Mouse (Mus musculus) liver, embryonic 13.5 days (tissue): ENCODE results near the gene Kirrel. TPM values are rescaled to one million over a fixed set of nuclear protein-coding genes. Genes with fewer than 3 reads are reported as not detected.

Experiments
- ATAC-seq: fragments of 200-750 bp; cut with Nextera tagmentation; 2 replicates; pipeline ENCODE4 v1.8.0; 2017; ENCODE audit warnings: low read depth, mild to moderate bottlenecking, moderate number of reproducible peaks, moderate library complexity
- DNase-seq: peaks from one replicate; pipeline ENCODE4 v3.0.0; 2022
- H3K27ac ChIP-seq: fragments of 300-500 bp; sonication (generic); 2 replicates; pipeline ENCODE4 v1.5.1; 2015; ENCODE audit warnings: moderate library complexity, mild to moderate bottlenecking, inconsistent platforms
- H3K27me3 ChIP-seq: fragments of 300-500 bp; sonication (generic); 2 replicates; pipeline ENCODE4 v1.6.1; 2015; ENCODE audit warnings: mild to moderate bottlenecking, inconsistent platforms
- H3K36me3 ChIP-seq: fragments of 300-500 bp; sonication (generic); 2 replicates; pipeline ENCODE4 v1.6.1; 2015; ENCODE audit warnings: mild to moderate bottlenecking, inconsistent platforms
- H3K4me1 ChIP-seq: fragments of 300-500 bp; sonication (generic); replicated peaks from 2 replicates; pipeline ENCODE4 v1.6.1; 2015; ENCODE audit warnings: inconsistent platforms
- H3K4me2 ChIP-seq: fragments of 300-500 bp; sonication (generic); 2 replicates; pipeline ENCODE4 v1.6.1; 2015; ENCODE audit warnings: inconsistent platforms, mild to moderate bottlenecking, moderate library complexity
- H3K4me3 ChIP-seq: fragments of 300-500 bp; sonication (generic); replicated peaks from 2 replicates; pipeline ENCODE4 v1.5.1; 2015; ENCODE audit warnings: mild to moderate bottlenecking, inconsistent platforms
- H3K9ac ChIP-seq: fragments of 300-500 bp; sonication (generic); 2 replicates; pipeline ENCODE4 v1.6.1; 2015; ENCODE audit warnings: mild to moderate bottlenecking, inconsistent platforms
- H3K9me3 ChIP-seq: fragments of 300-500 bp; sonication (generic); replicated peaks from 2 replicates; pipeline ENCODE4 v1.6.1; 2016; ENCODE audit warnings: inconsistent platforms
- WGBS: fragments of 180-500 bp; shearing (Covaris S2); methylation state at CpG from one replicate; pipeline ENCODE4 v1.1.7; 2015; ENCODE audit not compliant: insufficient replicate concordance; 5-methylcytosine and 5-hydroxymethylcytosine counted together
- polyA plus RNA-seq: library from polyadenylated mRNA; unstranded; fragments of >200 nt; fragmentation: Nextera tagmentation; extraction: Ambion mirVana; gene quantifications from 2 replicates; pipeline ENCODE4 v1.2.1, GENCODE M21; 2015

The Kirrel gene
- polyA plus RNA-seq, 1 experiment from 2014 or later, result 1.2 TPM

- no peak overlapping the region for H3K9ac ChIP-seq
- no peak overlapping the region for H3K27ac ChIP-seq
- H3K27me3 ChIP-seq, result no peaks in the 10 kb centered on the region
- ATAC-seq (no peak), DNase-seq (no peak)
- H3K4me3 ChIP-seq, result no peak overlapping the region
- H3K4me1 ChIP-seq, result no peaks in the 10 kb centered on the region
- H3K4me2 ChIP-seq, result no peak overlapping the region
- H3K9me3 ChIP-seq, result no peaks in the 10 kb centered on the region
- WGBS, result 55% methylated on average over 13 of the region's 13 CpGs
- no peaks in the 10 kb centered on the region for H3K36me3 ChIP-seq
Observed at GRCm38 (mm10) chr3:87072612-87073515, 101.7 kb downstream of the Kirrel start.

GRCm38 (mm10) chr3:87072191-87072590, 102.4 kb downstream of the Kirrel start:
- no peak overlapping the region for H3K4me3 ChIP-seq
- no peaks in the 10 kb centered on the region for H3K36me3 ChIP-seq
- no peaks in the 10 kb centered on the region for H3K4me1 ChIP-seq
- WGBS, result 52% methylated on average over 3 of the region's 3 CpGs
- ATAC-seq, result no peak
- no peak overlapping the region for H3K27ac ChIP-seq
- no peak for DNase-seq
- H3K9ac ChIP-seq, result no peak overlapping the region
- no peaks in the 10 kb centered on the region for H3K9me3 ChIP-seq
- no peak overlapping the region for H3K4me2 ChIP-seq
- no peaks in the 10 kb centered on the region for H3K27me3 ChIP-seq

- H3K4me1 ChIP-seq, result no peaks in the 10 kb centered on the region
- no peak for ATAC-seq
- H3K27me3 ChIP-seq, result no peaks in the 10 kb centered on the region
- H3K36me3 ChIP-seq, result no peaks in the 10 kb centered on the region
- H3K9ac ChIP-seq, result no peak overlapping the region
- no peak overlapping the region for H3K4me2 ChIP-seq
- no peaks in the 10 kb centered on the region for H3K9me3 ChIP-seq
- WGBS, result 57% methylated on average over 8 of the region's 8 CpGs
- no peak for DNase-seq
- no peak overlapping the region for H3K4me3 ChIP-seq
- no peak overlapping the region for H3K27ac ChIP-seq
Observed at GRCm38 (mm10) chr3:87067396-87067975, 107.1 kb downstream of the Kirrel start.

GRCm38 (mm10) chr3:87053939-87054338, 120.6 kb downstream of the Kirrel start:
- ATAC-seq (no peak), DNase-seq (no peak)
- no peak overlapping the region for H3K4me2 ChIP-seq
- 38% methylated on average over 1 of the region's 1 CpGs for WGBS
- no peaks in the 10 kb centered on the region for H3K4me1 ChIP-seq
- H3K9ac ChIP-seq, result no peak overlapping the region
- H3K27me3 ChIP-seq, result no peaks in the 10 kb centered on the region
- no peak overlapping the region for H3K27ac ChIP-seq
- no peaks in the 10 kb centered on the region for H3K9me3 ChIP-seq
- H3K36me3 ChIP-seq, result no peaks in the 10 kb centered on the region
- H3K4me3 ChIP-seq, result no peak overlapping the region

GRCm38 (mm10) chr3:87047801-87048200, 126.7 kb downstream of the Kirrel start:
- H3K36me3 ChIP-seq, result no peaks in the 10 kb centered on the region
- H3K27ac ChIP-seq, result no peak overlapping the region
- H3K9me3 ChIP-seq, result no peaks in the 10 kb centered on the region
- 70% methylated on average over 5 of the region's 5 CpGs for WGBS
- no peaks in the 10 kb centered on the region for H3K27me3 ChIP-seq
- H3K4me2 ChIP-seq, result no peak overlapping the region
- H3K9ac ChIP-seq, result no peak overlapping the region
- DNase-seq, result no peak
- no peak overlapping the region for H3K4me3 ChIP-seq
- ATAC-seq, result no peak
- H3K4me1 ChIP-seq, result no peaks in the 10 kb centered on the region

GRCm38 (mm10) chr3:87041733-87042132, 132.8 kb downstream of the Kirrel start:
- Histone ChIP-seq H3K36me3 (no peaks in the 10 kb centered on the region), H3K4me2 (no peak overlapping the region), H3K4me3 (no peak overlapping the region), H3K4me1 (no peaks in the 10 kb centered on the region), H3K27me3 (no peaks in the 10 kb centered on the region), H3K9me3 (no peaks in the 10 kb centered on the region), H3K27ac (no peak overlapping the region), H3K9ac (no peak overlapping the region)
- ATAC-seq (no peak), DNase-seq (no peak)
- WGBS, result 48% methylated on average over 2 of the region's 2 CpGs

- Histone ChIP-seq H3K27me3 (no peaks in the 10 kb centered on the region), H3K36me3 (no peaks in the 10 kb centered on the region), H3K27ac (no peak overlapping the region), H3K9ac (no peak overlapping the region), H3K4me1 (no peaks in the 10 kb centered on the region), H3K4me3 (no peak overlapping the region), H3K4me2 (no peak overlapping the region), H3K9me3 (no peaks in the 10 kb centered on the region)
- ATAC-seq, result no peak
- no peak for DNase-seq
- WGBS, result 64% methylated on average over 6 of the region's 6 CpGs
Observed at GRCm38 (mm10) chr3:87038500-87038899, 136.0 kb downstream of the Kirrel start.

GRCm38 (mm10) chr3:87034061-87034460, 140.5 kb downstream of the Kirrel start:
- 86% methylated on average over 4 of the region's 4 CpGs for WGBS
- DNase-seq (no peak), ATAC-seq (no peak)
- H3K9me3 ChIP-seq, result no peaks in the 10 kb centered on the region
- H3K4me1 ChIP-seq, result no peaks in the 10 kb centered on the region
- no peak overlapping the region for H3K9ac ChIP-seq
- H3K27ac ChIP-seq, result no peak overlapping the region
- no peak overlapping the region for H3K4me2 ChIP-seq
- H3K4me3 ChIP-seq, result no peak overlapping the region
- no peaks in the 10 kb centered on the region for H3K27me3 ChIP-seq
- H3K36me3 ChIP-seq, result no peaks in the 10 kb centered on the region

- H3K4me2 ChIP-seq, result no peak overlapping the region
- H3K27me3 ChIP-seq, result no peaks in the 10 kb centered on the region
- H3K4me1 ChIP-seq, result no peaks in the 10 kb centered on the region
- no peak overlapping the region for H3K4me3 ChIP-seq
- H3K27ac ChIP-seq, result no peak overlapping the region
- WGBS, result 23% methylated on average over 8 of the region's 8 CpGs
- ATAC-seq (no peak), DNase-seq (peak; percentile 34)
- no peak overlapping the region for H3K9ac ChIP-seq
- no peaks in the 10 kb centered on the region for H3K9me3 ChIP-seq
- H3K36me3 ChIP-seq, result no peaks in the 10 kb centered on the region
Observed at GRCm38 (mm10) chr3:87033357-87033756, 141.2 kb downstream of the Kirrel start.

GRCm38 (mm10) chr3:87030855-87031254, 143.7 kb downstream of the Kirrel start:
- Histone ChIP-seq H3K9ac (no peak overlapping the region), H3K27me3 (no peaks in the 10 kb centered on the region), H3K4me1 (no peaks in the 10 kb centered on the region), H3K27ac (no peak overlapping the region), H3K36me3 (no peaks in the 10 kb centered on the region), H3K4me3 (no peak overlapping the region), H3K4me2 (no peak overlapping the region), H3K9me3 (no peaks in the 10 kb centered on the region)
- DNase-seq (peak; percentile 5), ATAC-seq (no peak)
- WGBS, result 21% methylated on average over 6 of the region's 6 CpGs
